ENCODE assay signal across 9 mouse cellular contexts in genomic region chr12:113151046-113151445, GRCm38 (mm10). TPM values are rescaled to one million over a fixed set of nuclear protein-coding genes. Genes with fewer than 3 reads are reported as not detected.
DNase-seq lines count a peak whose midpoint lies in the region; ATAC-seq and TF ChIP-seq lines count a peak whose summit lies in the region.
"Had no signal": no experiment of that assay in that cellular context is flagged by ENCODE, and none has a peak within 500 bp of the region (broad histone marks: within the 10 kb centered on the region; RNA-seq: fewer than 3 reads in every experiment).

No protein-coding gene starts in this region.

- H3K4me2 ChIP-seq in kidney, embryonic 16.5 days (replicated peaks; ENCODE audit: low read depth, low read length), result peak overlapping the region; percentile 95; the same call in 1 of the 2 replicates
- H3K4me2 ChIP-seq in heart, postnatal 0 days (ENCODE audit: low read depth, low read length), result peak overlapping the region; percentile 83; the same call in 1 of the 2 replicates
- H3K4me2 ChIP-seq in liver, embryonic 13.5 days, result peak overlapping the region; percentile 17

- no peak for TF ChIP-seq CTCF in heart, postnatal 0 days (IDR thresholded peaks at IDR 0.05; ENCODE audit: low read depth)
- TF ChIP-seq CTCF in thymus, adult 2 months (IDR thresholded peaks at IDR 0.05; ENCODE audit: borderline replicate concordance, control insufficient read depth, extremely low read depth, insufficient read depth, low read length, poor library complexity), result no peak

- 68% methylated on average over 8 of the region's 8 CpGs for WGBS in kidney, embryonic 16.5 days
- WGBS in embryonic facial prominence, embryonic 10.5 days, result 75% methylated on average over 8 of the region's 8 CpGs
- WGBS in heart, postnatal 0 days, result 40% methylated on average over 8 of the region's 8 CpGs
- 45% methylated on average over 8 of the region's 8 CpGs for WGBS in liver, embryonic 13.5 days (ENCODE audit: insufficient replicate concordance)
- WGBS in thymus, adult 2 months, result 66% methylated on average over 8 of the region's 8 CpGs

- H3K27ac ChIP-seq in kidney, embryonic 16.5 days (ENCODE audit: low read length), result no peak overlapping the region
- H3K27ac ChIP-seq in embryonic facial prominence, embryonic 10.5 days (replicated peaks), result no peak overlapping the region
- H3K27ac ChIP-seq in heart, postnatal 0 days (ENCODE audit: low read depth), result no peak overlapping the region
- no peak overlapping the region for H3K27ac ChIP-seq in liver, embryonic 13.5 days
- H3K27ac ChIP-seq in thymus, adult 2 months (ENCODE audit: control insufficient read depth, insufficient read depth, low read length), result no peak overlapping the region

- DNase-seq in kidney, postnatal 14 days, result no peak
- no peak for DNase-seq in embryonic facial prominence, embryonic 10.5 days (ENCODE audit: low spot score)
- DNase-seq in heart, postnatal 0 days (ENCODE audit: low spot score), result no peak
- DNase-seq in liver, embryonic 13.5 days, result no peak
- DNase-seq in thymus, postnatal 25 days, result no peak
- no peak for DNase-seq in thymus, adult 2 months
- no peak for DNase-seq in adrenal gland, adult 18-20 months (ENCODE audit: low spot score in 2 of 2)
- DNase-seq: right cerebral cortex, postnatal 25 days had no signal

- no peak overlapping the region for H3K4me3 ChIP-seq in kidney, embryonic 16.5 days (ENCODE audit: low read length)
- peak overlapping the region; percentile 65; the same call in 1 of the 2 replicates for H3K4me3 ChIP-seq in embryonic facial prominence, embryonic 10.5 days
- no peak overlapping the region; the same call in 1 of the 2 replicates for H3K4me3 ChIP-seq in heart, postnatal 0 days (ENCODE audit: low read depth, low read length)
- H3K4me3 ChIP-seq in liver, embryonic 13.5 days (replicated peaks), result no peak overlapping the region
- H3K4me3 ChIP-seq in thymus, adult 2 months (ENCODE audit: control insufficient read depth, insufficient read depth, low read length), result no peak overlapping the region

- no peak overlapping the region; the same call in 1 of the 2 replicates for H3K9ac ChIP-seq in kidney, embryonic 16.5 days (replicated peaks; ENCODE audit: low read length)
- H3K9ac ChIP-seq in heart, postnatal 0 days (replicated peaks; ENCODE audit: low read depth, low read length), result no peak overlapping the region
- no peak overlapping the region for H3K9ac ChIP-seq in liver, embryonic 13.5 days

- TF ChIP-seq POLR2A in thymus, adult 2 months (IDR thresholded peaks at IDR 0.05; ENCODE audit: control insufficient read depth, extremely low read depth, insufficient read depth, low read length, poor library complexity), result no peak

- TF ChIP-seq EP300 in heart, postnatal 0 days (IDR thresholded peaks at IDR 0.05; ENCODE audit: low read depth), result no peak

- H3K36me3 ChIP-seq in kidney, embryonic 16.5 days (ENCODE audit: insufficient read depth, low read length), result no peaks in the 10 kb centered on the region
- no peaks in the 10 kb centered on the region for H3K36me3 ChIP-seq in embryonic facial prominence, embryonic 10.5 days (replicated peaks)
- peaks cover 8% of the 10 kb centered on the region for H3K36me3 ChIP-seq in heart, postnatal 0 days (replicated peaks; ENCODE audit: control insufficient read depth, insufficient read depth, low read length)
- H3K36me3 ChIP-seq in liver, embryonic 13.5 days, result no peaks in the 10 kb centered on the region
- H3K36me3 ChIP-seq in thymus, adult 2 months (ENCODE audit: control insufficient read depth, insufficient read depth, low read length), result no peaks in the 10 kb centered on the region

- H3K4me1 ChIP-seq in kidney, embryonic 16.5 days (ENCODE audit: insufficient read depth, low read length), result peaks cover 51% of the 10 kb centered on the region
- H3K4me1 ChIP-seq in embryonic facial prominence, embryonic 10.5 days, result peaks cover 53% of the 10 kb centered on the region
- peaks cover 58% of the 10 kb centered on the region for H3K4me1 ChIP-seq in heart, postnatal 0 days (ENCODE audit: control insufficient read depth, insufficient read depth)
- peaks cover 80% of the 10 kb centered on the region for H3K4me1 ChIP-seq in liver, embryonic 13.5 days (replicated peaks)
- H3K4me1 ChIP-seq in thymus, adult 2 months (replicated peaks; ENCODE audit: control insufficient read depth, insufficient read depth, low read length), result peaks cover 58% of the 10 kb centered on the region

- no peaks in the 10 kb centered on the region; the same call in 1 of the 2 replicates for H3K27me3 ChIP-seq in kidney, embryonic 16.5 days (ENCODE audit: insufficient read depth, low read length)
- peaks cover 91% of the 10 kb centered on the region for H3K27me3 ChIP-seq in embryonic facial prominence, embryonic 10.5 days (replicated peaks; ENCODE audit: low read depth, poor library complexity, severe bottlenecking)
- no peaks in the 10 kb centered on the region for H3K27me3 ChIP-seq in heart, postnatal 0 days (ENCODE audit: control insufficient read depth, insufficient read depth, low read length)
- H3K27me3 ChIP-seq in liver, embryonic 13.5 days, result peaks cover 75% of the 10 kb centered on the region
- H3K27me3 ChIP-seq in thymus, adult 2 months (ENCODE audit: control insufficient read depth, insufficient read depth, low read length), result no peaks in the 10 kb centered on the region

- H3K9me3 ChIP-seq in kidney, embryonic 16.5 days (ENCODE audit: low read length), result no peaks in the 10 kb centered on the region
- H3K9me3 ChIP-seq in embryonic facial prominence, embryonic 10.5 days, result no peaks in the 10 kb centered on the region
- no peaks in the 10 kb centered on the region for H3K9me3 ChIP-seq in heart, postnatal 0 days (replicated peaks; ENCODE audit: control insufficient read depth, low read length)
- no peaks in the 10 kb centered on the region for H3K9me3 ChIP-seq in liver, embryonic 13.5 days (replicated peaks)

- ATAC-seq in kidney, embryonic 16.5 days (ENCODE audit: low FRiP score, low TSS enrichment), result no peak
- no peak for ATAC-seq in heart, postnatal 0 days (ENCODE audit: insufficient read depth, low read depth)
- no peak for ATAC-seq in liver, embryonic 13.5 days (ENCODE audit: low read depth)

RNA-seq across cellular contexts. Expression of gene Crip1, which starts 4.9 kb away (rescaled TPM):
- 270 and 293 TPM in 2 replicates for polyA plus RNA-seq in kidney, embryonic 16.5 days (2015; fragmentation: Nextera tagmentation; extraction: Ambion mirVana)
- 53.6 and 57.1 TPM in 2 replicates for polyA plus RNA-seq in embryonic facial prominence, embryonic 10.5 days (2016; fragmentation: Nextera tagmentation; extraction: Ambion mirVana)
- total RNA-seq in heart, postnatal 0 days (2014; rRNA removed; ENCODE audit: low replicate concordance), result 286 and 487 TPM in 2 replicates
- 831 and 871 TPM in 2 replicates for polyA plus RNA-seq in heart, postnatal 0 days (2015; fragmentation: Nextera tagmentation; extraction: Ambion mirVana)
- 84.5 and 94.1 TPM in 2 replicates for polyA plus RNA-seq in liver, embryonic 13.5 days (2015; fragmentation: Nextera tagmentation; extraction: Ambion mirVana)
- polyA plus RNA-seq in thymus, adult 2 months (2012; rRNA removed), result 904 and 1,218 TPM in 2 replicates
- total RNA-seq in adrenal gland, adult 18-20 months (2021), result 100 to 1,000 TPM in 1 of 2 experiments, 10 to 100 TPM in 1; 52.9 to 106 TPM

RNA-seq across cellular contexts. Expression of gene Tedc1, which starts 5.2 kb away (rescaled TPM):
- polyA plus RNA-seq in kidney, embryonic 16.5 days (2015; fragmentation: Nextera tagmentation; extraction: Ambion mirVana), result 38.2 and 45.5 TPM in 2 replicates
- 57.5 and 59.4 TPM in 2 replicates for polyA plus RNA-seq in embryonic facial prominence, embryonic 10.5 days (2016; fragmentation: Nextera tagmentation; extraction: Ambion mirVana)
- 6.7 and 16.5 TPM in 2 replicates for total RNA-seq in heart, postnatal 0 days (2014; rRNA removed; ENCODE audit: low replicate concordance)
- polyA plus RNA-seq in heart, postnatal 0 days (2015; fragmentation: Nextera tagmentation; extraction: Ambion mirVana), result 4.5 and 4.9 TPM in 2 replicates
- polyA plus RNA-seq in liver, embryonic 13.5 days (2015; fragmentation: Nextera tagmentation; extraction: Ambion mirVana), result 12.0 and 12.9 TPM in 2 replicates
- polyA plus RNA-seq in thymus, adult 2 months (2012; rRNA removed), result 96.2 and 125 TPM in 2 replicates
- total RNA-seq in adrenal gland, adult 18-20 months (2021), result under 1 TPM; 0.83 to 0.93 TPM

RNA-seq across cellular contexts. Expression of gene Crip2, which starts 11.0 kb away (rescaled TPM):
- polyA plus RNA-seq in kidney, embryonic 16.5 days (2015; fragmentation: Nextera tagmentation; extraction: Ambion mirVana), result 244 and 263 TPM in 2 replicates
- polyA plus RNA-seq in embryonic facial prominence, embryonic 10.5 days (2016; fragmentation: Nextera tagmentation; extraction: Ambion mirVana), result 91.8 and 96.4 TPM in 2 replicates
- 1,394 and 1,556 TPM in 2 replicates for total RNA-seq in heart, postnatal 0 days (2014; rRNA removed; ENCODE audit: low replicate concordance)
- 2,321 and 2,395 TPM in 2 replicates for polyA plus RNA-seq in heart, postnatal 0 days (2015; fragmentation: Nextera tagmentation; extraction: Ambion mirVana)
- polyA plus RNA-seq in liver, embryonic 13.5 days (2015; fragmentation: Nextera tagmentation; extraction: Ambion mirVana), result 47.9 and 50.4 TPM in 2 replicates
- polyA plus RNA-seq in thymus, adult 2 months (2012; rRNA removed), result 95.9 and 282 TPM in 2 replicates
- total RNA-seq in adrenal gland, adult 18-20 months (2021), result 10 to 100 TPM; 48.1 to 55.6 TPM

RNA-seq across cellular contexts. Expression of gene Tmem121, which starts 34.7 kb away (rescaled TPM):
- polyA plus RNA-seq in kidney, embryonic 16.5 days (2015; fragmentation: Nextera tagmentation; extraction: Ambion mirVana), result 8.6 and 10.9 TPM in 2 replicates
- 11.4 and 12.1 TPM in 2 replicates for polyA plus RNA-seq in embryonic facial prominence, embryonic 10.5 days (2016; fragmentation: Nextera tagmentation; extraction: Ambion mirVana)
- 0.97 and 4.8 TPM in 2 replicates for total RNA-seq in heart, postnatal 0 days (2014; rRNA removed; ENCODE audit: low replicate concordance)
- polyA plus RNA-seq in heart, postnatal 0 days (2015; fragmentation: Nextera tagmentation; extraction: Ambion mirVana), result 1.2 TPM in 2 replicates
- 0.46 and 0.52 TPM in 2 replicates for polyA plus RNA-seq in liver, embryonic 13.5 days (2015; fragmentation: Nextera tagmentation; extraction: Ambion mirVana)
- polyA plus RNA-seq in thymus, adult 2 months (2012; rRNA removed), result 47.6 and 60.9 TPM in 2 replicates
- total RNA-seq in adrenal gland, adult 18-20 months (2021), result 1 to 10 TPM; 5.4 to 7.2 TPM

RNA-seq across cellular contexts. Expression of gene Mta1, which starts 53.0 kb away (rescaled TPM):
- 15.4 and 15.9 TPM in 2 replicates for polyA plus RNA-seq in kidney, embryonic 16.5 days (2015; fragmentation: Nextera tagmentation; extraction: Ambion mirVana)
- 20.3 and 21.0 TPM in 2 replicates for polyA plus RNA-seq in embryonic facial prominence, embryonic 10.5 days (2016; fragmentation: Nextera tagmentation; extraction: Ambion mirVana)
- 26.3 and 32.0 TPM in 2 replicates for total RNA-seq in heart, postnatal 0 days (2014; rRNA removed; ENCODE audit: low replicate concordance)
- polyA plus RNA-seq in heart, postnatal 0 days (2015; fragmentation: Nextera tagmentation; extraction: Ambion mirVana), result 10.9 and 11.8 TPM in 2 replicates
- 4.8 and 6.1 TPM in 2 replicates for polyA plus RNA-seq in liver, embryonic 13.5 days (2015; fragmentation: Nextera tagmentation; extraction: Ambion mirVana)
- polyA plus RNA-seq in thymus, adult 2 months (2012; rRNA removed), result 163 and 208 TPM in 2 replicates
- 10 to 100 TPM; 61.6 to 89.6 TPM for total RNA-seq in adrenal gland, adult 18-20 months (2021)

Comparison
In these comparisons a context has a peak if more than half of its experiments do, and no peak if none do; other contexts are left out.
1. H3K4me2 ChIP-seq: peak in every context shown above with its lines; median percentile 95 in kidney, embryonic 16.5 days; 83 in heart, postnatal 0 days; 17 in liver, embryonic 13.5 days.